Comparison of ENCODE assay signal across 33 mouse cellular contexts in genomic region chr8:45913707-45914106, GRCm38 (mm10). TPM values are rescaled to one million over a fixed set of nuclear protein-coding genes. Genes with fewer than 3 reads are reported as not detected.
A peak's percentile ranks its signal among the peaks of the same experiment; 100 is the strongest.
DNase-seq lines count a peak whose midpoint lies in the region; ATAC-seq and TF ChIP-seq lines count a peak whose summit lies in the region.
"Had no signal": no experiment of that assay in that cellular context is flagged by ENCODE, and none has a peak within 500 bp of the region (broad histone marks: within the 10 kb centered on the region; RNA-seq: fewer than 3 reads in every experiment).

No protein-coding gene starts in this region.

- WGBS in heart, adult 2 months, result 90% methylated on average over 11 of the region's 11 CpGs
- WGBS in kidney, embryonic 16.5 days, result 32% methylated on average over 11 of the region's 11 CpGs
- 80% methylated on average over 11 of the region's 11 CpGs for WGBS in stomach, embryonic 15.5 days
- 84% methylated on average over 11 of the region's 11 CpGs for WGBS in stomach, postnatal 0 days
- 68% methylated on average over 11 of the region's 11 CpGs for WGBS in embryonic facial prominence, embryonic 14.5 days

- H3K27ac ChIP-seq in heart, adult 2 months, result no peak overlapping the region
- H3K27ac ChIP-seq in kidney, embryonic 16.5 days (ENCODE audit: low read length), result peak overlapping the region; percentile 44
- 0 out of 2 replicates have a peak overlapping the region, but pooled peaks have one; percentile 11 for H3K27ac ChIP-seq in stomach, embryonic 15.5 days
- H3K27ac ChIP-seq in stomach, postnatal 0 days (replicated peaks), result no peak overlapping the region
- no peak overlapping the region for H3K27ac ChIP-seq in embryonic facial prominence, embryonic 14.5 days (replicated peaks; ENCODE audit: low read depth, low read length)
- H3K27ac ChIP-seq: embryonic facial prominence, embryonic 12.5 days; forebrain, embryonic 12.5 days; forebrain, embryonic 15.5 days; heart, embryonic 10.5 days; heart, embryonic 13.5 days; hindbrain, embryonic 12.5 days; hindbrain, embryonic 15.5 days had no signal

- intact Hi-C loops in heart, adult 2 months (cut with DNase I), result no loop called here

- peak; percentile 57 for ATAC-seq in kidney, embryonic 16.5 days (ENCODE audit: low FRiP score, low TSS enrichment)
- no peak for ATAC-seq in stomach, embryonic 15.5 days (ENCODE audit: insufficient read depth, low FRiP score, low read depth)
- ATAC-seq in stomach, postnatal 0 days (ENCODE audit: low FRiP score, low TSS enrichment), result no peak
- no peak for ATAC-seq in embryonic facial prominence, embryonic 14.5 days (ENCODE audit: low read depth)
- ATAC-seq: activated CD4-positive, CD25-positive, alpha-beta regulatory T cell, adult 4 months; CD4-positive, CD25-positive, alpha-beta regulatory T cell, adult 4 months; forebrain, embryonic 15.5 days had no signal

- H3K36me3 ChIP-seq in heart, adult 2 months (ENCODE audit: control insufficient read depth, insufficient read depth, low read length), result no peaks in the 10 kb centered on the region
- H3K36me3 ChIP-seq in kidney, embryonic 16.5 days (ENCODE audit: insufficient read depth, low read length), result no peaks in the 10 kb centered on the region
- no peaks in the 10 kb centered on the region for H3K36me3 ChIP-seq in stomach, embryonic 15.5 days
- H3K36me3 ChIP-seq in stomach, postnatal 0 days (ENCODE audit: control insufficient read depth, insufficient read depth, low read length), result no peaks in the 10 kb centered on the region
- no peaks in the 10 kb centered on the region for H3K36me3 ChIP-seq in embryonic facial prominence, embryonic 14.5 days (ENCODE audit: control insufficient read depth, insufficient read depth, low read length)
- H3K36me3 ChIP-seq: embryonic facial prominence, embryonic 12.5 days; forebrain, embryonic 12.5 days; forebrain, embryonic 15.5 days; hindbrain, embryonic 12.5 days; hindbrain, embryonic 15.5 days had no signal

- H3K27me3 ChIP-seq in heart, adult 2 months (ENCODE audit: control insufficient read depth, insufficient read depth, low read length), result no peaks in the 10 kb centered on the region
- no peaks in the 10 kb centered on the region for H3K27me3 ChIP-seq in kidney, embryonic 16.5 days (ENCODE audit: insufficient read depth, low read length)
- H3K27me3 ChIP-seq in stomach, embryonic 15.5 days (replicated peaks), result no peaks in the 10 kb centered on the region
- no peaks in the 10 kb centered on the region for H3K27me3 ChIP-seq in stomach, postnatal 0 days (ENCODE audit: control insufficient read depth, insufficient read depth, low read length)
- H3K27me3 ChIP-seq in embryonic facial prominence, embryonic 14.5 days (replicated peaks; ENCODE audit: control insufficient read depth, insufficient read depth, low read length), result no peaks in the 10 kb centered on the region
- H3K27me3 ChIP-seq: embryonic facial prominence, embryonic 12.5 days; forebrain, embryonic 12.5 days; forebrain, embryonic 15.5 days; heart, embryonic 13.5 days; hindbrain, embryonic 12.5 days; hindbrain, embryonic 15.5 days had no signal

- peak; percentile 34 for DNase-seq in heart, adult 11 months
- no peak for DNase-seq in heart, adult 2 months
- DNase-seq in kidney, postnatal 36 days, result no peak
- no peak for DNase-seq in stomach, postnatal 0 days (ENCODE audit: low spot score)
- DNase-seq in embryonic facial prominence, embryonic 14.5 days (ENCODE audit: low spot score), result peak; percentile 12
- no peak for DNase-seq in thymus, postnatal 14 days
- DNase-seq: adrenal gland, adult 8-10 months; adrenal gland, postnatal 25 days; cerebellum, adult 11-12 months; cerebellum, adult 8-10 months; cerebellum, postnatal 10 days; cerebellum, postnatal 36 days; embryo, embryonic 11 days; gastrocnemius, postnatal 14 days; heart, adult 18-20 months; heart, postnatal 14 days; heart, postnatal 4 days had no signal

- H3K9ac ChIP-seq in heart, adult 2 months (ENCODE audit: low read depth, low read length), result no peak overlapping the region
- no peak overlapping the region for H3K9ac ChIP-seq in kidney, embryonic 16.5 days (replicated peaks; ENCODE audit: low read length)
- no peak overlapping the region for H3K9ac ChIP-seq in stomach, embryonic 15.5 days
- no peak overlapping the region for H3K9ac ChIP-seq in stomach, postnatal 0 days (ENCODE audit: low read length)
- no peak overlapping the region for H3K9ac ChIP-seq in embryonic facial prominence, embryonic 14.5 days (ENCODE audit: low read depth, low read length)
- H3K9ac ChIP-seq: embryonic facial prominence, embryonic 12.5 days; forebrain, embryonic 12.5 days; forebrain, embryonic 15.5 days; heart, embryonic 13.5 days; hindbrain, embryonic 12.5 days; hindbrain, embryonic 15.5 days had no signal

- H3K4me1 ChIP-seq in heart, adult 2 months (ENCODE audit: control insufficient read depth, insufficient read depth, low read length), result peaks cover 1% of the 10 kb centered on the region; the same call in 1 of the 2 replicates
- peaks cover 6% of the 10 kb centered on the region; the same call in 1 of the 2 replicates for H3K4me1 ChIP-seq in kidney, embryonic 16.5 days (ENCODE audit: insufficient read depth, low read length)
- H3K4me1 ChIP-seq in stomach, embryonic 15.5 days, result peaks cover 4% of the 10 kb centered on the region; the same call in 1 of the 2 replicates
- H3K4me1 ChIP-seq in stomach, postnatal 0 days (replicated peaks; ENCODE audit: control insufficient read depth, insufficient read depth), result no peaks in the 10 kb centered on the region
- H3K4me1 ChIP-seq in embryonic facial prominence, embryonic 14.5 days (ENCODE audit: control insufficient read depth, insufficient read depth, low read length), result no peaks in the 10 kb centered on the region
- H3K4me1 ChIP-seq: forebrain, embryonic 15.5 days; heart, embryonic 10.5 days; heart, embryonic 13.5 days; hindbrain, embryonic 12.5 days had no signal

- H3K79me2 ChIP-seq in heart, adult 2 months (replicated peaks; ENCODE audit: control insufficient read depth, insufficient read depth, low read length), result no peaks in the 10 kb centered on the region

- TF ChIP-seq POLR2A in heart, adult 2 months (IDR thresholded peaks at IDR 0.05; ENCODE audit: insufficient read depth, low read depth, low read length), result no peak

- H3K4me2 ChIP-seq in kidney, embryonic 16.5 days (replicated peaks; ENCODE audit: low read depth, low read length), result peak overlapping the region; percentile 34
- no peak overlapping the region for H3K4me2 ChIP-seq in stomach, embryonic 15.5 days
- H3K4me2 ChIP-seq in stomach, postnatal 0 days (replicated peaks; ENCODE audit: low read depth), result no peak overlapping the region
- H3K4me2 ChIP-seq in embryonic facial prominence, embryonic 14.5 days (ENCODE audit: low read depth, low read length), result no peak overlapping the region
- H3K4me2 ChIP-seq: embryonic facial prominence, embryonic 12.5 days; forebrain, embryonic 12.5 days; forebrain, embryonic 15.5 days; heart, embryonic 13.5 days; hindbrain, embryonic 12.5 days; hindbrain, embryonic 15.5 days had no signal

- no peaks in the 10 kb centered on the region for H3K9me3 ChIP-seq in kidney, embryonic 16.5 days (ENCODE audit: low read length)
- H3K9me3 ChIP-seq in stomach, embryonic 15.5 days, result no peaks in the 10 kb centered on the region
- no peaks in the 10 kb centered on the region for H3K9me3 ChIP-seq in stomach, postnatal 0 days (ENCODE audit: control insufficient read depth, low read length)
- no peaks in the 10 kb centered on the region for H3K9me3 ChIP-seq in embryonic facial prominence, embryonic 14.5 days (ENCODE audit: control insufficient read depth, low read length)
- H3K9me3 ChIP-seq: embryonic facial prominence, embryonic 12.5 days; forebrain, embryonic 12.5 days; forebrain, embryonic 15.5 days; heart, embryonic 10.5 days; heart, embryonic 13.5 days; hindbrain, embryonic 12.5 days; hindbrain, embryonic 15.5 days had no signal

- no peak for TF ChIP-seq CTCF in heart, adult 2 months (IDR thresholded peaks at IDR 0.05)
- no peak for TF ChIP-seq CTCF in stomach, postnatal 0 days (IDR thresholded peaks at IDR 0.05; ENCODE audit: low read depth)

- no peak for TF ChIP-seq EP300 in heart, adult 2 months (IDR thresholded peaks at IDR 0.05; ENCODE audit: insufficient read depth, low read depth, low read length)
- TF ChIP-seq EP300 in stomach, postnatal 0 days (optimal IDR thresholded peaks at IDR 0.05), result no peak

- no peak overlapping the region for H3K4me3 ChIP-seq in heart, adult 2 months
- no peak overlapping the region for H3K4me3 ChIP-seq in kidney, embryonic 16.5 days (ENCODE audit: low read length)
- no peak overlapping the region for H3K4me3 ChIP-seq in stomach, embryonic 15.5 days (replicated peaks)
- no peak overlapping the region for H3K4me3 ChIP-seq in stomach, postnatal 0 days (ENCODE audit: low read depth, low read length)
- H3K4me3 ChIP-seq in embryonic facial prominence, embryonic 14.5 days (ENCODE audit: low read depth, low read length), result no peak overlapping the region
- H3K4me3 ChIP-seq: embryonic facial prominence, embryonic 12.5 days; erythroblast, embryonic 14.5 days; forebrain, embryonic 12.5 days; forebrain, embryonic 15.5 days; heart, embryonic 10.5 days; heart, embryonic 13.5 days; hindbrain, embryonic 12.5 days; hindbrain, embryonic 15.5 days had no signal

RNA-seq across cellular contexts. Expression of gene Ccdc110, which starts 20.7 kb away (rescaled TPM):
- not detected for total RNA-seq in heart, adult 2 months (2021)
- polyA plus RNA-seq in heart, adult 2 months (2012; rRNA removed), result not detected in 2 replicates
- not detected in 2 replicates for polyA plus RNA-seq in kidney, embryonic 16.5 days (2015; fragmentation: Nextera tagmentation; extraction: Ambion mirVana)
- not detected in 2 replicates for polyA plus RNA-seq in stomach, embryonic 15.5 days (2015; fragmentation: Nextera tagmentation; extraction: Ambion mirVana)
- polyA plus RNA-seq in stomach, postnatal 0 days (2015; fragmentation: Nextera tagmentation; extraction: Ambion mirVana), result 0.11 TPM in 1 of 2 replicates, not detected in the other
- polyA plus RNA-seq in embryonic facial prominence, embryonic 14.5 days (2014; fragmentation: Nextera tagmentation; extraction: Ambion mirVana), result not detected in 2 replicates
- total RNA-seq: adrenal gland, adult 8-10 months; adrenal gland, postnatal 25 days; gastrocnemius, postnatal 14 days; gastrocnemius, postnatal 4 days; heart, adult 18-20 months; heart, postnatal 14 days; heart, postnatal 4 days; MEL had no signal
- polyA plus RNA-seq: activated CD4-positive, CD25-positive, alpha-beta regulatory T cell, adult 4 months; C2C12; CD4-positive, CD25-positive, alpha-beta regulatory T cell, adult 4 months; erythroblast, embryonic 14.5 days; heart, embryonic 13.5 days; heart, embryonic 16.5 days had no signal

RNA-seq across cellular contexts. Expression of gene Pdlim3, which starts 28.4 kb away (rescaled TPM):
- total RNA-seq in heart, adult 2 months (2021), result 10 to 100 TPM; 29.4 to 29.9 TPM
- 52.5 and 71.1 TPM in 2 replicates for polyA plus RNA-seq in heart, adult 2 months (2012; rRNA removed)
- polyA plus RNA-seq in kidney, embryonic 16.5 days (2015; fragmentation: Nextera tagmentation; extraction: Ambion mirVana), result 15.1 and 31.1 TPM in 2 replicates
- polyA plus RNA-seq in stomach, embryonic 15.5 days (2015; fragmentation: Nextera tagmentation; extraction: Ambion mirVana), result 146 and 158 TPM in 2 replicates
- 253 and 256 TPM in 2 replicates for polyA plus RNA-seq in stomach, postnatal 0 days (2015; fragmentation: Nextera tagmentation; extraction: Ambion mirVana)
- polyA plus RNA-seq in embryonic facial prominence, embryonic 14.5 days (2014; fragmentation: Nextera tagmentation; extraction: Ambion mirVana), result 86.6 and 105 TPM in 2 replicates
- total RNA-seq: MEL had no signal
- polyA plus RNA-seq: activated CD4-positive, CD25-positive, alpha-beta regulatory T cell, adult 4 months; CD4-positive, CD25-positive, alpha-beta regulatory T cell, adult 4 months; erythroblast, embryonic 14.5 days had no signal

Comparison
In these comparisons a context has a peak if more than half of its experiments do, and no peak if none do; other contexts are left out.
1. DNase-seq: peak in heart, adult 11 months (single experiment) and embryonic facial prominence, embryonic 14.5 days (single experiment); none in heart, adult 2 months (0 of 2), kidney, postnatal 36 days (0 of 2), stomach, postnatal 0 days (single experiment) and thymus, postnatal 14 days (single experiment).
2. H3K27ac ChIP-seq: peak in kidney, embryonic 16.5 days (single experiment) and stomach, embryonic 15.5 days (single experiment); none in heart, adult 2 months (single experiment), stomach, postnatal 0 days (single experiment) and embryonic facial prominence, embryonic 14.5 days (single experiment).